Mouse (Mus musculus): ENCODE measurements at regions not wholly inside any gene's neighbourhood (a gene's known extent, or its start where the extent isn't known, plus 50 kb on each side); places are given as distances from the start of the nearest gene placed in this dataset.
A peak's percentile ranks its signal among the peaks of the same experiment; 100 is the strongest.

- Histone ChIP-seq H3K4me1 (ENCODE audit: control insufficient read depth, insufficient read depth, low read length) (no peaks in the 10 kb centered on the region), H3K9me3 (ENCODE audit: control insufficient read depth, low read length) (no peaks in the 10 kb centered on the region), H3K9ac (ENCODE audit: low read depth, low read length) (no peak overlapping the region), H3K36me3 (ENCODE audit: control insufficient read depth, insufficient read depth, low read length) (no peaks in the 10 kb centered on the region), H3K4me2 (ENCODE audit: low read depth, low read length) (no peak overlapping the region), H3K27me3 (replicated peaks; ENCODE audit: control insufficient read depth, insufficient read depth, low read length) (no peaks in the 10 kb centered on the region), H3K27ac (replicated peaks; ENCODE audit: low read depth, low read length) (no peak overlapping the region), H3K4me3 (ENCODE audit: low read depth, low read length) (no peak overlapping the region)
- ATAC-seq (ENCODE audit: low read depth) (no peak), DNase-seq (ENCODE audit: low spot score) (peak; percentile 29)
- 43% methylated on average over 4 of the region's 4 CpGs for WGBS
Observed at GRCm38 (mm10) chr12:58557261-58557660, 288.2 kb upstream of the Clec14a start.

GRCm38 (mm10) chr12:58556741-58557140 lies 287.7 kb upstream of the Clec14a start:
- H3K27ac ChIP-seq (replicated peaks; ENCODE audit: low read depth, low read length): no peak overlapping the region
- 66% methylated on average over 4 of the region's 4 CpGs for WGBS
- H3K36me3 ChIP-seq (ENCODE audit: control insufficient read depth, insufficient read depth, low read length): no peaks in the 10 kb centered on the region
- H3K9me3 ChIP-seq (ENCODE audit: control insufficient read depth, low read length): no peaks in the 10 kb centered on the region
- no peaks in the 10 kb centered on the region for H3K4me1 ChIP-seq (ENCODE audit: control insufficient read depth, insufficient read depth, low read length)
- H3K4me3 ChIP-seq (ENCODE audit: low read depth, low read length): no peak overlapping the region
- DNase-seq (ENCODE audit: low spot score) (peak; percentile 24), ATAC-seq (ENCODE audit: low read depth) (no peak; the same call in 1 of the 2 replicates)
- no peaks in the 10 kb centered on the region for H3K27me3 ChIP-seq (replicated peaks; ENCODE audit: control insufficient read depth, insufficient read depth, low read length)
- H3K4me2 ChIP-seq (ENCODE audit: low read depth, low read length): no peak overlapping the region
- H3K9ac ChIP-seq (ENCODE audit: low read depth, low read length): no peak overlapping the region

- Histone ChIP-seq H3K4me3 (ENCODE audit: low read depth, low read length) (no peak overlapping the region), H3K27me3 (replicated peaks; ENCODE audit: control insufficient read depth, insufficient read depth, low read length) (no peaks in the 10 kb centered on the region), H3K9ac (ENCODE audit: low read depth, low read length) (no peak overlapping the region), H3K9me3 (ENCODE audit: control insufficient read depth, low read length) (no peaks in the 10 kb centered on the region), H3K4me1 (ENCODE audit: control insufficient read depth, insufficient read depth, low read length) (no peaks in the 10 kb centered on the region), H3K4me2 (ENCODE audit: low read depth, low read length) (no peak overlapping the region), H3K36me3 (ENCODE audit: control insufficient read depth, insufficient read depth, low read length) (no peaks in the 10 kb centered on the region), H3K27ac (replicated peaks; ENCODE audit: low read depth, low read length) (no peak overlapping the region)
- 92% methylated on average over 1 of the region's 1 CpGs for WGBS
- ATAC-seq (ENCODE audit: low read depth) (no peak), DNase-seq (ENCODE audit: low spot score) (peak; percentile 24)
Observed at GRCm38 (mm10) chr12:58556060-58556459, 287.0 kb upstream of the Clec14a start.

GRCm38 (mm10) chr12:58550859-58551761 lies 282.0 kb upstream of the Clec14a start:
- DNase-seq (ENCODE audit: low spot score): no peak
- H3K27ac ChIP-seq (replicated peaks; ENCODE audit: low read depth, low read length): no peak overlapping the region
- WGBS: 30% methylated on average over 9 of the region's 9 CpGs

GRCm38 (mm10) chr12:58545832-58546538 lies 276.9 kb upstream of the Clec14a start:
- Histone ChIP-seq H3K9me3 (ENCODE audit: control insufficient read depth, low read length) (no peaks in the 10 kb centered on the region), H3K27me3 (replicated peaks; ENCODE audit: control insufficient read depth, insufficient read depth, low read length) (no peaks in the 10 kb centered on the region), H3K4me1 (ENCODE audit: control insufficient read depth, insufficient read depth, low read length) (no peaks in the 10 kb centered on the region), H3K9ac (ENCODE audit: low read depth, low read length) (no peak overlapping the region), H3K27ac (replicated peaks; ENCODE audit: low read depth, low read length) (no peak overlapping the region), H3K4me3 (ENCODE audit: low read depth, low read length) (no peak overlapping the region), H3K36me3 (ENCODE audit: control insufficient read depth, insufficient read depth, low read length) (no peaks in the 10 kb centered on the region), H3K4me2 (ENCODE audit: low read depth, low read length) (no peak overlapping the region)
- DNase-seq (ENCODE audit: low spot score): no peak
- ATAC-seq (ENCODE audit: low read depth): no peak
- WGBS: 83% methylated on average over 4 of the region's 4 CpGs

More at GRCm38 (mm10) chr12:58550859-58551761, 282.0 kb upstream of the Clec14a start:
- Histone ChIP-seq H3K9me3 (ENCODE audit: control insufficient read depth, low read length) (no peaks in the 10 kb centered on the region), H3K27me3 (replicated peaks; ENCODE audit: control insufficient read depth, insufficient read depth, low read length) (no peaks in the 10 kb centered on the region), H3K4me2 (ENCODE audit: low read depth, low read length) (peak overlapping the region; percentile 24; the same call in 1 of the 2 replicates), H3K36me3 (ENCODE audit: control insufficient read depth, insufficient read depth, low read length) (no peaks in the 10 kb centered on the region), H3K4me1 (ENCODE audit: control insufficient read depth, insufficient read depth, low read length) (no peaks in the 10 kb centered on the region), H3K4me3 (ENCODE audit: low read depth, low read length) (no peak overlapping the region), H3K9ac (ENCODE audit: low read depth, low read length) (no peak overlapping the region)
- ATAC-seq (ENCODE audit: low read depth): no peak

GRCm38 (mm10) chr12:58544862-58545261 lies 275.8 kb upstream of the Clec14a start:
- DNase-seq (ENCODE audit: low spot score): no peak
- 79% methylated on average over 4 of the region's 4 CpGs for WGBS
- ATAC-seq (ENCODE audit: low read depth): no peak
- H3K9ac ChIP-seq (ENCODE audit: low read depth, low read length): no peak overlapping the region
- H3K4me3 ChIP-seq (ENCODE audit: low read depth, low read length): no peak overlapping the region
- no peaks in the 10 kb centered on the region for H3K36me3 ChIP-seq (ENCODE audit: control insufficient read depth, insufficient read depth, low read length)
- H3K4me1 ChIP-seq (ENCODE audit: control insufficient read depth, insufficient read depth, low read length): no peaks in the 10 kb centered on the region
- H3K9me3 ChIP-seq (ENCODE audit: control insufficient read depth, low read length): no peaks in the 10 kb centered on the region
- no peak overlapping the region for H3K4me2 ChIP-seq (ENCODE audit: low read depth, low read length)
- no peak overlapping the region for H3K27ac ChIP-seq (replicated peaks; ENCODE audit: low read depth, low read length)
- H3K27me3 ChIP-seq (replicated peaks; ENCODE audit: control insufficient read depth, insufficient read depth, low read length): no peaks in the 10 kb centered on the region

GRCm38 (mm10) chr12:58538305-58538719 lies 269.2 kb upstream of the Clec14a start:
- peak; percentile 68 for DNase-seq (ENCODE audit: low spot score)
- H3K9ac ChIP-seq (ENCODE audit: low read depth, low read length): no peak overlapping the region
- no peaks in the 10 kb centered on the region for H3K27me3 ChIP-seq (replicated peaks; ENCODE audit: control insufficient read depth, insufficient read depth, low read length)
- 0 out of 2 replicates have a peak, but pooled peaks have one; percentile 30 for ATAC-seq (ENCODE audit: low read depth)
- WGBS: 29% methylated on average over 5 of the region's 5 CpGs
- no peak overlapping the region for H3K4me2 ChIP-seq (ENCODE audit: low read depth, low read length)
- H3K27ac ChIP-seq (replicated peaks; ENCODE audit: low read depth, low read length): no peak overlapping the region
- no peaks in the 10 kb centered on the region for H3K9me3 ChIP-seq (ENCODE audit: control insufficient read depth, low read length)
- H3K4me1 ChIP-seq (ENCODE audit: control insufficient read depth, insufficient read depth, low read length): no peaks in the 10 kb centered on the region
- H3K4me3 ChIP-seq (ENCODE audit: low read depth, low read length): no peak overlapping the region
- H3K36me3 ChIP-seq (ENCODE audit: control insufficient read depth, insufficient read depth, low read length): no peaks in the 10 kb centered on the region

- Histone ChIP-seq H3K36me3 (ENCODE audit: control insufficient read depth, insufficient read depth, low read length) (no peaks in the 10 kb centered on the region), H3K27ac (replicated peaks; ENCODE audit: low read depth, low read length) (no peak overlapping the region)
- 48% methylated on average over 5 of the region's 8 CpGs for WGBS
Observed at GRCm38 (mm10) chr12:58537833-58538232, 268.7 kb upstream of the Clec14a start.

More at GRCm38 (mm10) chr12:58537833-58538232, 268.7 kb upstream of the Clec14a start:
- no peaks in the 10 kb centered on the region for H3K9me3 ChIP-seq (ENCODE audit: control insufficient read depth, low read length)
- DNase-seq (ENCODE audit: low spot score) (no peak), ATAC-seq (ENCODE audit: low read depth) (no peak)
- no peak overlapping the region for H3K4me2 ChIP-seq (ENCODE audit: low read depth, low read length)
- H3K4me3 ChIP-seq (ENCODE audit: low read depth, low read length): no peak overlapping the region
- no peaks in the 10 kb centered on the region for H3K27me3 ChIP-seq (replicated peaks; ENCODE audit: control insufficient read depth, insufficient read depth, low read length)
- H3K4me1 ChIP-seq (ENCODE audit: control insufficient read depth, insufficient read depth, low read length): no peaks in the 10 kb centered on the region
- H3K9ac ChIP-seq (ENCODE audit: low read depth, low read length): no peak overlapping the region

Data from embryonic facial prominence, embryonic 14.5 days (tissue).